Mouse (Mus musculus) left cerebral cortex, adult 9 months (tissue): ENCODE measurements at regions not wholly inside any gene's neighbourhood (a gene's known extent, or its start where the extent isn't known, plus 50 kb on each side); places are given as distances from the start of the nearest gene placed in this dataset.

ENCODE experiments used
- DNase-seq, 2 experiments: peaks; one replicate each; pipeline ENCODE4 v3.0.0; 2022; ENCODE audit warnings: low spot score in 2 of 2

- DNase-seq, result no peak
Measured at GRCm38 (mm10) chr2:51334437-51334836, 185.5 kb upstream of the Rnd3 start.

GRCm38 (mm10) chr2:51327081-51327480 is 178.2 kb upstream of the Rnd3 start:
- no peak for DNase-seq

GRCm38 (mm10) chr2:51321676-51322075 is 172.8 kb upstream of the Rnd3 start:
- DNase-seq, result no peak

- DNase-seq, result no peak
Measured at GRCm38 (mm10) chr2:51316452-51316851, 167.5 kb upstream of the Rnd3 start.

- no peak for DNase-seq
Measured at GRCm38 (mm10) chr2:51313414-51313813, 164.5 kb upstream of the Rnd3 start.

- no peak for DNase-seq
Measured at GRCm38 (mm10) chr2:51306257-51306656, 157.3 kb upstream of the Rnd3 start.

GRCm38 (mm10) chr2:51305411-51305810 is 156.5 kb upstream of the Rnd3 start:
- no peak for DNase-seq

- DNase-seq, result no peak
Measured at GRCm38 (mm10) chr2:51304694-51305093, 155.8 kb upstream of the Rnd3 start.

- DNase-seq, result no peak
Measured at GRCm38 (mm10) chr2:51290659-51291260, 141.8 kb upstream of the Rnd3 start.

- no peak for DNase-seq
Measured at GRCm38 (mm10) chr2:51288678-51289077, 139.8 kb upstream of the Rnd3 start.

- no peak for DNase-seq
Measured at GRCm38 (mm10) chr2:51285632-51286031, 136.7 kb upstream of the Rnd3 start.

GRCm38 (mm10) chr2:51284781-51285225 is 135.9 kb upstream of the Rnd3 start:
- DNase-seq, result no peak

- DNase-seq, result no peak
Measured at GRCm38 (mm10) chr2:51279396-51280045, 130.6 kb upstream of the Rnd3 start.

GRCm38 (mm10) chr2:51278824-51279223 is 129.9 kb upstream of the Rnd3 start:
- no peak for DNase-seq

GRCm38 (mm10) chr2:51278356-51278755 is 129.4 kb upstream of the Rnd3 start:
- DNase-seq, result no peak

GRCm38 (mm10) chr2:51276591-51276990 is 127.7 kb upstream of the Rnd3 start:
- no peak for DNase-seq

GRCm38 (mm10) chr2:51273300-51273699 is 124.4 kb upstream of the Rnd3 start:
- no peak for DNase-seq

GRCm38 (mm10) chr2:51268532-51268931 is 119.6 kb upstream of the Rnd3 start:
- DNase-seq, result no peak

GRCm38 (mm10) chr2:51267662-51268061 is 118.8 kb upstream of the Rnd3 start:
- no peak for DNase-seq

GRCm38 (mm10) chr2:51262506-51262905 is 113.6 kb upstream of the Rnd3 start:
- no peak for DNase-seq

- no peak for DNase-seq
Measured at GRCm38 (mm10) chr2:51250798-51251197, 101.9 kb upstream of the Rnd3 start.

GRCm38 (mm10) chr2:51241573-51241972 is 92.7 kb upstream of the Rnd3 start:
- no peak for DNase-seq

- DNase-seq, result no peak
Measured at GRCm38 (mm10) chr2:51240000-51240399, 91.1 kb upstream of the Rnd3 start.

GRCm38 (mm10) chr2:51238992-51239391 is 90.1 kb upstream of the Rnd3 start:
- DNase-seq, result no peak
